Comparison of ENCODE assay signal across 19 mouse cellular contexts in genomic region chr17:12864111-12864510, GRCm38 (mm10). TPM values are rescaled to one million over a fixed set of nuclear protein-coding genes. Genes with fewer than 3 reads are reported as not detected.
"Had no signal": no experiment of that assay in that cellular context is flagged by ENCODE, and none has a peak within 500 bp of the region (broad histone marks: within the 10 kb centered on the region; RNA-seq: fewer than 3 reads in every experiment).

No protein-coding gene starts in this region.

- H3K4me3 ChIP-seq: layer of hippocampus, adult 2 months; limb, embryonic 13.5 days; midbrain, embryonic 12.5 days; neural tube, embryonic 13.5 days; stomach, embryonic 15.5 days had no signal

- H3K27ac ChIP-seq: kidney, postnatal 0 days; layer of hippocampus, adult 2 months; limb, embryonic 13.5 days; liver, embryonic 14.5 days; midbrain, embryonic 12.5 days; neural tube, embryonic 13.5 days; stomach, embryonic 15.5 days had no signal

- H3K27me3 ChIP-seq: limb, embryonic 13.5 days; midbrain, embryonic 12.5 days; neural tube, embryonic 13.5 days; stomach, embryonic 15.5 days had no signal

- H3K4me1 ChIP-seq: midbrain, embryonic 12.5 days; neural tube, embryonic 13.5 days had no signal

- DNase-seq: kidney, postnatal 36 days; left cerebral cortex, postnatal 4 days; lung, adult 18-20 months; retina, postnatal 1 day; right cerebral cortex, postnatal 14 days; thymus, adult 2 months; thymus, postnatal 25 days had no signal

RNA-seq across cellular contexts. Expression of gene Mas1, which starts 3.8 kb away (rescaled TPM):
- total RNA-seq: megakaryocyte-erythroid progenitor cell, adult 5-6 weeks had no signal
- polyA plus RNA-seq: midbrain, embryonic 16.5 days; spleen, adult 2 months had no signal

RNA-seq across cellular contexts. Expression of gene Mrgprh, which starts 11.7 kb away (rescaled TPM):
- total RNA-seq: layer of hippocampus, postnatal 10 days; left cerebral cortex, postnatal 4 days; megakaryocyte-erythroid progenitor cell, adult 5-6 weeks had no signal
- polyA plus RNA-seq: kidney, postnatal 0 days; liver, embryonic 14.5 days; lung, embryonic 16.5 days; midbrain, embryonic 12.5 days; midbrain, embryonic 16.5 days; neural tube, embryonic 13.5 days; spleen, adult 2 months had no signal

RNA-seq across cellular contexts. Expression of gene Pnldc1, which starts 45.9 kb away (rescaled TPM):
- total RNA-seq: megakaryocyte-erythroid progenitor cell, adult 5-6 weeks had no signal
